Mouse (Mus musculus) hindbrain, embryonic 13.5 days (tissue): Measurements from ENCODE around the gene Pik3ca. TPM values are rescaled to one million over a fixed set of nuclear protein-coding genes. Genes with fewer than 3 reads are reported as not detected.

Experiments used
- ATAC-seq: fragments of 200-750 bp; cut with Nextera tagmentation; 2 replicates; pipeline ENCODE4 v1.8.0; 2017; ENCODE audit warnings: moderate TSS enrichment; ENCODE audit not compliant: low FRiP score
- H3K27ac ChIP-seq: fragments of 300-500 bp; sonication (generic); 2 replicates; pipeline ENCODE4 v1.5.1; 2015; ENCODE audit warnings: inconsistent platforms, mild to moderate bottlenecking, moderate library complexity
- H3K27me3 ChIP-seq: fragments of 300-500 bp; sonication (generic); 2 replicates; pipeline ENCODE4 v1.6.1; 2015; ENCODE audit warnings: mild to moderate bottlenecking, inconsistent platforms
- H3K36me3 ChIP-seq: fragments of 300-500 bp; sonication (generic); 2 replicates; pipeline ENCODE4 v1.6.1; 2015; ENCODE audit warnings: mild to moderate bottlenecking, inconsistent platforms
- H3K4me1 ChIP-seq: fragments of 300-500 bp; sonication (generic); replicated peaks from 2 replicates; pipeline ENCODE4 v1.6.1; 2015; ENCODE audit warnings: inconsistent platforms
- H3K4me2 ChIP-seq: fragments of 300-500 bp; sonication (generic); 2 replicates; pipeline ENCODE4 v1.6.1; 2015; ENCODE audit warnings: inconsistent platforms, mild to moderate bottlenecking, moderate library complexity
- H3K4me3 ChIP-seq: fragments of 300-500 bp; sonication (generic); 2 replicates; pipeline ENCODE4 v1.5.1; 2015; ENCODE audit warnings: mild to moderate bottlenecking, inconsistent platforms
- H3K9ac ChIP-seq: fragments of 300-500 bp; sonication (generic); 2 replicates; pipeline ENCODE4 v1.6.1; 2015; ENCODE audit warnings: mild to moderate bottlenecking, inconsistent platforms
- H3K9me3 ChIP-seq: fragments of 300-500 bp; sonication (generic); 2 replicates; pipeline ENCODE4 v1.6.1; 2016; ENCODE audit warnings: inconsistent platforms
- WGBS: fragments of 180-500 bp; shearing (Covaris S2); methylation state at CpG from one replicate; pipeline ENCODE4 v1.1.7; 2015; 5-methylcytosine and 5-hydroxymethylcytosine counted together
- polyA plus RNA-seq: library from polyadenylated mRNA; unstranded; fragments of >200 nt; fragmentation: Nextera tagmentation; extraction: Ambion mirVana; gene quantifications from 2 replicates; pipeline ENCODE4 v1.2.1, GENCODE M21; 2015

Gene Pik3ca
- polyA plus RNA-seq, 1 experiment from 2014 or later, result 14.2 TPM

GRCm38 (mm10) chr3:32430394-32430793 lies 32.9 kb downstream of the Pik3ca start:
- Histone ChIP-seq H3K27me3 (no peaks in the 10 kb centered on the region), H3K4me3 (no peak overlapping the region), H3K9ac (no peak overlapping the region), H3K4me1 (0 out of 2 replicates have a peak, but pooled peaks cover 6% of the 10 kb centered on the region), H3K4me2 (no peak overlapping the region), H3K36me3 (no peaks in the 10 kb centered on the region), H3K9me3 (no peaks in the 10 kb centered on the region), H3K27ac (no peak overlapping the region)
- no peak for ATAC-seq
- WGBS, result 82% methylated on average over 2 of the region's 2 CpGs

GRCm38 (mm10) chr3:32434016-32434415 lies 36.5 kb downstream of the Pik3ca start:
- Histone ChIP-seq H3K4me1 (0 out of 2 replicates have a peak, but pooled peaks cover 3% of the 10 kb centered on the region), H3K9me3 (no peaks in the 10 kb centered on the region), H3K4me3 (no peak overlapping the region), H3K27ac (no peak overlapping the region), H3K27me3 (no peaks in the 10 kb centered on the region), H3K36me3 (peaks cover 21% of the 10 kb centered on the region), H3K9ac (no peak overlapping the region), H3K4me2 (no peak overlapping the region)
- ATAC-seq, result no peak
- 79% methylated on average over 2 of the region's 2 CpGs for WGBS

GRCm38 (mm10) chr3:32436101-32436500 lies 38.6 kb downstream of the Pik3ca start:
- no peak for ATAC-seq
- Histone ChIP-seq H3K9ac (no peak overlapping the region), H3K4me1 (no peaks in the 10 kb centered on the region), H3K36me3 (peaks cover 39% of the 10 kb centered on the region), H3K27ac (no peak overlapping the region), H3K4me2 (no peak overlapping the region), H3K4me3 (no peak overlapping the region), H3K27me3 (no peaks in the 10 kb centered on the region), H3K9me3 (no peaks in the 10 kb centered on the region)
- WGBS, result 90% methylated on average over 11 of the region's 11 CpGs

GRCm38 (mm10) chr3:32437297-32437696 lies 39.8 kb downstream of the Pik3ca start:
- Histone ChIP-seq H3K9me3 (no peaks in the 10 kb centered on the region), H3K27me3 (no peaks in the 10 kb centered on the region), H3K36me3 (peaks cover 49% of the 10 kb centered on the region), H3K4me2 (no peak overlapping the region), H3K4me1 (no peaks in the 10 kb centered on the region), H3K4me3 (no peak overlapping the region), H3K9ac (no peak overlapping the region), H3K27ac (no peak overlapping the region)
- WGBS, result 95% methylated on average over 6 of the region's 6 CpGs
- ATAC-seq, result no peak

- 95% methylated on average over 6 of the region's 6 CpGs for WGBS
- H3K36me3 ChIP-seq, result peaks cover 54% of the 10 kb centered on the region
Measured at GRCm38 (mm10) chr3:32437820-32438219, 40.3 kb downstream of the Pik3ca start.

GRCm38 (mm10) chr3:32438716-32439115 lies 41.2 kb downstream of the Pik3ca start:
- peaks cover 61% of the 10 kb centered on the region for H3K36me3 ChIP-seq
- H3K27ac ChIP-seq, result no peak overlapping the region
- H3K4me3 ChIP-seq, result no peak overlapping the region
- no peaks in the 10 kb centered on the region for H3K4me1 ChIP-seq
- no peaks in the 10 kb centered on the region for H3K9me3 ChIP-seq
- 90% methylated on average over 4 of the region's 4 CpGs for WGBS
- H3K4me2 ChIP-seq, result no peak overlapping the region
- no peak for ATAC-seq
- H3K27me3 ChIP-seq, result no peaks in the 10 kb centered on the region
- H3K9ac ChIP-seq, result no peak overlapping the region

More at GRCm38 (mm10) chr3:32437820-32438219, 40.3 kb downstream of the Pik3ca start:
- H3K27ac ChIP-seq, result no peak overlapping the region
- no peak overlapping the region for H3K4me3 ChIP-seq
- H3K27me3 ChIP-seq, result no peaks in the 10 kb centered on the region
- ATAC-seq, result no peak
- H3K4me2 ChIP-seq, result no peak overlapping the region
- no peak overlapping the region for H3K9ac ChIP-seq
- no peaks in the 10 kb centered on the region for H3K4me1 ChIP-seq
- H3K9me3 ChIP-seq, result no peaks in the 10 kb centered on the region

GRCm38 (mm10) chr3:32441710-32442109 lies 44.2 kb downstream of the Pik3ca start:
- H3K9ac ChIP-seq, result no peak overlapping the region
- H3K4me3 ChIP-seq, result no peak overlapping the region
- peaks cover 78% of the 10 kb centered on the region for H3K36me3 ChIP-seq
- H3K27me3 ChIP-seq, result no peaks in the 10 kb centered on the region
- no peak overlapping the region for H3K4me2 ChIP-seq
- H3K9me3 ChIP-seq, result no peaks in the 10 kb centered on the region
- ATAC-seq, result no peak
- no peak overlapping the region for H3K27ac ChIP-seq
- no peaks in the 10 kb centered on the region for H3K4me1 ChIP-seq

- Histone ChIP-seq H3K27ac (no peak overlapping the region), H3K36me3 (peaks cover 69% of the 10 kb centered on the region), H3K4me1 (no peaks in the 10 kb centered on the region), H3K9me3 (no peaks in the 10 kb centered on the region), H3K4me2 (no peak overlapping the region), H3K4me3 (no peak overlapping the region), H3K9ac (no peak overlapping the region), H3K27me3 (no peaks in the 10 kb centered on the region)
- 57% methylated on average over 11 of the region's 11 CpGs for WGBS
- ATAC-seq, result no peak
Measured at GRCm38 (mm10) chr3:32454329-32455021, 57.0 kb downstream of the Pik3ca start.

GRCm38 (mm10) chr3:32459777-32460176 lies 62.3 kb downstream of the Pik3ca start:
- Histone ChIP-seq H3K27ac (no peak overlapping the region), H3K4me1 (no peaks in the 10 kb centered on the region), H3K9me3 (no peaks in the 10 kb centered on the region), H3K4me3 (no peak overlapping the region), H3K27me3 (no peaks in the 10 kb centered on the region), H3K9ac (no peak overlapping the region), H3K4me2 (no peak overlapping the region), H3K36me3 (peaks cover 85% of the 10 kb centered on the region)
- no peak for ATAC-seq
- WGBS, result 71% methylated on average over 4 of the region's 4 CpGs

GRCm38 (mm10) chr3:32467321-32467720 lies 69.8 kb downstream of the Pik3ca start:
- no peak for ATAC-seq
- 99% methylated on average over 4 of the region's 4 CpGs for WGBS
- H3K9ac ChIP-seq, result no peak overlapping the region

GRCm38 (mm10) chr3:32468411-32468810 lies 70.9 kb downstream of the Pik3ca start:
- Histone ChIP-seq H3K27me3 (no peaks in the 10 kb centered on the region), H3K9ac (no peak overlapping the region), H3K4me2 (no peak overlapping the region), H3K36me3 (peaks cover 22% of the 10 kb centered on the region), H3K9me3 (no peaks in the 10 kb centered on the region), H3K27ac (no peak overlapping the region), H3K4me1 (peaks cover 11% of the 10 kb centered on the region; the same call in 1 of the 2 replicates), H3K4me3 (no peak overlapping the region)
- WGBS, result 78% methylated on average over 4 of the region's 4 CpGs
- no peak for ATAC-seq

More at GRCm38 (mm10) chr3:32467321-32467720, 69.8 kb downstream of the Pik3ca start:
- H3K27me3 ChIP-seq, result no peaks in the 10 kb centered on the region
- peaks cover 32% of the 10 kb centered on the region for H3K36me3 ChIP-seq
- H3K4me1 ChIP-seq, result peaks cover 6% of the 10 kb centered on the region; the same call in 1 of the 2 replicates
- no peak overlapping the region for H3K4me3 ChIP-seq
- H3K4me2 ChIP-seq, result no peak overlapping the region
- no peaks in the 10 kb centered on the region for H3K9me3 ChIP-seq
- no peak overlapping the region for H3K27ac ChIP-seq

GRCm38 (mm10) chr3:32470449-32470848 lies 73.0 kb downstream of the Pik3ca start:
- H3K4me2 ChIP-seq, result no peak overlapping the region
- H3K9ac ChIP-seq, result no peak overlapping the region
- no peaks in the 10 kb centered on the region for H3K27me3 ChIP-seq
- H3K4me1 ChIP-seq, result peaks cover 11% of the 10 kb centered on the region; the same call in 1 of the 2 replicates
- H3K4me3 ChIP-seq, result no peak overlapping the region
- peaks cover 13% of the 10 kb centered on the region for H3K36me3 ChIP-seq
- H3K9me3 ChIP-seq, result no peaks in the 10 kb centered on the region
- WGBS, result 76% methylated on average over 7 of the region's 7 CpGs
- no peak for ATAC-seq
- no peak overlapping the region for H3K27ac ChIP-seq

GRCm38 (mm10) chr3:32471098-32471497 lies 73.6 kb downstream of the Pik3ca start:
- H3K4me1 ChIP-seq, result peaks cover 11% of the 10 kb centered on the region; the same call in 1 of the 2 replicates
- H3K9me3 ChIP-seq, result no peaks in the 10 kb centered on the region
- H3K36me3 ChIP-seq, result peaks cover 12% of the 10 kb centered on the region
- H3K4me3 ChIP-seq, result no peak overlapping the region
- H3K27me3 ChIP-seq, result no peaks in the 10 kb centered on the region
- no peak for ATAC-seq
- no peak overlapping the region for H3K4me2 ChIP-seq
- no peak overlapping the region for H3K9ac ChIP-seq
- WGBS, result 88% methylated on average over 6 of the region's 6 CpGs
- no peak overlapping the region for H3K27ac ChIP-seq
